Mouse (Mus musculus): Measurements from ENCODE around the gene Cryga.

Gene Cryga

DNA sequence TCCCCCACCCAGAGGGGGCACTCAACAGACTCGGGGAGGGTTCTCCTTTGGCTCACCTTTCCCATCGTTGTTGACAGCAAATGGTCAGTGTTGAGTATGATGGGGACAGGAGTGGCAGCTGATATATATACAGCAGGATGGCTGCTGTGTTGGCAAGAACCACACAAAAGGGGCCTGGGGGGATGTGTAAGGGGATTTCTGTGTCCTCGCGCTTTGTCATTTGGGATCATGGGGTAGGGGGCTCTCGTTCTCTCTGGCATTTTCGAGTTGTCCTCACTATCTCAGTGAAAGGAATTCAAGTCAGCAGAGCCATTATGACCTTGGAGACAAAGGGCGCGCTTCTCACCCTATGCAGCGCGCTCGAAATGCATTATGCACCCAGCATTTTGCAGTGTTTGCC is at the start of gene Cryga:
TSS of gene Cryga (minus strand) at position 101 of the 400 bp plus-strand sequence.
- no peak for DNase-seq (ENCODE audit: low spot score)

GRCm38 (mm10) chr1:65147971-65148370 is 44.8 kb upstream of the Cryga start:
- no peak for DNase-seq (ENCODE audit: low spot score)

DNA sequence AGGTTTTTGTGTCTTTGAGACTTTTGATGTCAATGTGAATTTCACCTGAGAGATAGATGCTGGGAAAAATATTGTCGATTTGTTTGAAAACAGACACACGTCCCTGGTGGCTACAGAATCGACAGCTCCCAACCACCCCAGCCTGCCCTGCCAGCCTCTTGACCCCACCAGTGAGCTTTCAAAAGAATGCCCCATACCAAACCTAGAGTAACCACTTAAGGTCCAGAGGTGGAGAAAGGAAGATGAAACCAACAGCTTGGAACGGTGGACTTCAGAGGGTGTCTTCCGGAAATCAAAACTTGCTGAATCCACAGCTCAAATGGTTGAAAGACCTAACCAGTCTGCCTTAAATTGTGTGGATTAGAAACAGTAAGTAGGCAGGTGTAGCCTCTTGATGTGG is 44.2 kb upstream of the Cryga start:
- DNase-seq (ENCODE audit: low spot score), result no peak

GRCm38 (mm10) chr1:65146601-65147000 is 43.4 kb upstream of the Cryga start:
- no peak for DNase-seq (ENCODE audit: low spot score)

DNA sequence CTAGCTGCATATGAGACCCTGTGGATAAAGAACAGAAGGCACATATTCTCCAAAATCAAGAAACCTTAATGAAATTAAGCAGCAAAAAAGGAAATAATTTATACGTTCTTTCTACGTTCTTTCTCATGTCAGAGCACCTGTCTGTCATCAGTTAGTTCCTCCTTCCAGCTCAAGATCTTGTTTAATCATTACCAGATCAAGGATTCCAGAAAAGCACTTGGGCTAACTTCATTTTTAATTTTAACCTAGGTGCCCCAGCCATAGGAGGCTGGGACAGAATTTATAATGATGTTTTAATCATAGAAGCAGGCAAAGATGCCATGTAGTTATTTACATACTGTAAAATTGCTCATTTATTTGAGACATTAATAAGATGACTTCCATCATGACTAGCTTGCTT is 41.6 kb upstream of the Cryga start:
- DNase-seq (ENCODE audit: low spot score), result no peak

DNA sequence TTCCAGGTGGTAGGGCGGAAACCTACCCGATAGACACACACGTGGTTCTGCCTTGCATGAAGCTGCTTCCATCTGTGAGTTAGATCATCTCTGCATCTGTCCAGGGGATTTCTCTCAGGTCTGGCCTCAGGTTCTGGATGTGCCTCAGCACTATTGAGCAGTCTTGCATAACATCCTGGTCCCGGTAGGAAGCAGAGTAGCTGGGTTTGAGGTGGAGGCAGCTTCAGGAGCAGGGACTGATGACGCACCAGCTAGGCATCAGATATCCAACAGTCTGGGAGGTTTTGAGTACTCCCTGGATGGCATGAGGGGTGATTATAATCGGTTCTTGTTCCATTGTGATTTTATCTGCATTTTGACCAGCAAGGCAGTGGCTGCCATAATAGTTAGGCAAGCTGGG is 34.4 kb upstream of the Cryga start:
- no peak for DNase-seq (ENCODE audit: low spot score)

DNA sequence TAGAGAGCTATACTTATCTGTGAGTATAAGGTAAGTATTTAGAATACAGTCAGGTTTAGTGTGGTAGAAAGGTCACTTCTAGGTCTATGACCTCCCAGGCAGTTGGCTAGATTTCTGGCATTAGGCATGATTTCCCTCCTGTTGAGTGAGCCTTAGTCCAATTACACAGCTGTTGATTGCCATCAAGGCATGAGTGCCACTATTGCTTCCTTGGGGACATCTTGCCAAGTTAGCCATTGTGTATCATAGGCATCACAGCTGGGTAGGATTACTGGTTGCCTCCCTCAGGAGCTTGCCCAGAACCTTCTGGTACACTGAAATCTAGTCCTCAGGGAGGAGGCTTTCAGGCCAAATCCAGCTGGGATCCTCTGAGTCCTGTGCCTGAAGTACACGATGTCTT is 29.7 kb upstream of the Cryga start:
- no peak for DNase-seq (ENCODE audit: low spot score)

DNA sequence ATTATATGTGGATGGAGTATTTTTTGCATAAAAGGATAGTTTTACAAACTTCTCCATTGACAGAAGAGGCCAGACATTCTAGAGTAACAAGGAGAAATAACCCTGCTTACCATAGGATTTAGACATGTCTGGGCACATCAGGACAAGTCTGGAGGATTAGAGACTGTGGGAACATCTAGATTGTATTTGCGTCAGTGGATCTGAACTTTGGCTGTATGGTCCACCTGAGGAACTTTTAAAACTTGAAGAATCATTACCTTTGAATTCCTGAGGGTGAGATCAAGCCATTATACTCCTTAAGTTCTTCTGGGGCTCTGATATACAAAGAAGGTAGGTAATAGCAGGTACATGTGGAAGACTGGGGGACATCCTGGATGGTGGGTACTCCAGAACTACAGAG is 28.5 kb upstream of the Cryga start:
- no peak for DNase-seq (ENCODE audit: low spot score)

DNA sequence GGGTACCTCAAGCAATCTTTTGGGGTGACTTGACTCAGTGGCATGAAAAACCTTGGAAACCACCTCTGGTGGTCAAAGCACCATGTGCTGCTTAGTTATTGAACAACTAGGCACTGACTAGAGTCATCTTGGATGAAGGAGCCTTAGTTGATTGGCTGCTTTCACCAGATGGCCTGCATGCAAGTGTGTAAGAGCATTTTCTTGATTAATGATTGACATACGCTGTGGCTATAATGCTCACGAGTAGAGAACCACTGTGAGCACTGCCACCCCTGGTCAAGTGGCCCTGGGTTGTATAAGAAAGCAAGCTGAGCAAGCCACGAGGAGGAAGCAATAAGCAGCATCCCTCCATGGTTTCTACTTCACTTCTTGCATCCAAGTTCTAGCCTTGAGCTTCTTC is 27.1 kb upstream of the Cryga start:
- peak; percentile 60 for DNase-seq (ENCODE audit: low spot score)

- peak; percentile 55 for DNase-seq (ENCODE audit: low spot score)
Observed at GRCm38 (mm10) chr1:65129634-65130180, 26.5 kb upstream of the Cryga start.

- DNase-seq (ENCODE audit: low spot score), result no peak
Observed at GRCm38 (mm10) chr1:65122574-65123372, 19.6 kb upstream of the Cryga start, which contains the start of gene D630023F18Rik. D630023F18Rik (minus strand) TSS chr1:65123214.

GRCm38 (mm10) chr1:65119438-65119837 is 16.3 kb upstream of the Cryga start, which contains the start of gene Gm28845:
Gm28845 (minus strand) TSS chr1:65119558.
- no peak for DNase-seq (ENCODE audit: low spot score)

DNA sequence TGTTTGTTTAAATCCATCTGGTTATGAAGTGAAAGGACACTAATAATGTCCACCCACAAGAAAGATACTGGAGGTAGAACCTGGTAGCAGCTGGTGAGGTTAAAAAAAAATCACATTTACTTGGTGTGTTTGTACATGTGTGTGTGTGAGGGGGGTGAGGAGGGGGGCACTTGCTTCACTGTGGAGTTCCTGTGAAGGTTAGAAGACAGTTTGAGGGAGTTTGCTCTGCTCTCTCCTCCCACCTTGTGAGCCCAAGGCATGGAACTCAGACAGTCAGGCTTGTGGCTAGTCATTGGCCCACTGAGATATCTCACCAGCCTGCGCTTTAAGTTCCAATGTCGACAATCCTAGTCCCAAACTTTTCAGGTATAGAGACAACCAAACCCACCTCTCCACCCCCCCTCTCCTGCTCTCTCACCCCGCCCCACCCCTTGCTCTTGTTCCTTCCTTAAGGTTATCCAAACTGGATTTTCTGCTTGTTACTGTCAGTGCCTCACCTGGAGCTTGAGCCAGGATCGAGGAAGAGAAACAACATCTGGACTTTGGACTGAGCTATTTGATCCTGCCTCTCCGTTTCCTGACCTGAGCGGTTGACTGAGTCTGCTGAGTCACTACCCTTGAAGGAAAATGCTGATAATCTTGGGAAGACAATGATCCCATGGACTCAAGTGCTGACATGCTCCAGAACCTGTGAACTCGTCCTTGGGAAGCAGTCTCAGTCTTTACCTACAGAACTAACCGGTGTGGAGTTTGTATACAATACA is 15.2 kb upstream of the Cryga start:
- DNase-seq (ENCODE audit: low spot score), result peak; percentile 85

GRCm38 (mm10) chr1:65113536-65114172 is 10.5 kb upstream of the Cryga start:
- peak; percentile 57 for DNase-seq (ENCODE audit: low spot score)

DNA sequence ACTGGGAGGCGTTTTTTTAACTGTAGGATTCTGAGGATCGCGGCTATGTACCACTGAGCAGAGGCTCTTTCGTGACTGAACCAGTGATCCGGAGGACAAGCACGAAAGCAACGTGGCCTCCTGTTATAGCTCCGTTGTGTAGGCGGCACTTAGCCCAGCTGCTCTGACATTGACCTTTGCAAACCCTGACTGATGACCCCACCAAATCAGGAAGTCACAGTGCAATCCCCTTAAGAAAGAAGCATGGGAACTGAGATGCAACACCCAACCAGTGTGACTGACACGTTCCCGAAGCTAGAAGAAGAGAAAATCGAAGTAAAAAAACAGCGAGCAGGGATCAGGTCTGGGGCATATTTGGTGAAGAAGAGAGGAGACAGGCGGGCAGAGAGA is 9.6 kb upstream of the Cryga start:
- DNase-seq (ENCODE audit: low spot score), result peak; percentile 15

DNA sequence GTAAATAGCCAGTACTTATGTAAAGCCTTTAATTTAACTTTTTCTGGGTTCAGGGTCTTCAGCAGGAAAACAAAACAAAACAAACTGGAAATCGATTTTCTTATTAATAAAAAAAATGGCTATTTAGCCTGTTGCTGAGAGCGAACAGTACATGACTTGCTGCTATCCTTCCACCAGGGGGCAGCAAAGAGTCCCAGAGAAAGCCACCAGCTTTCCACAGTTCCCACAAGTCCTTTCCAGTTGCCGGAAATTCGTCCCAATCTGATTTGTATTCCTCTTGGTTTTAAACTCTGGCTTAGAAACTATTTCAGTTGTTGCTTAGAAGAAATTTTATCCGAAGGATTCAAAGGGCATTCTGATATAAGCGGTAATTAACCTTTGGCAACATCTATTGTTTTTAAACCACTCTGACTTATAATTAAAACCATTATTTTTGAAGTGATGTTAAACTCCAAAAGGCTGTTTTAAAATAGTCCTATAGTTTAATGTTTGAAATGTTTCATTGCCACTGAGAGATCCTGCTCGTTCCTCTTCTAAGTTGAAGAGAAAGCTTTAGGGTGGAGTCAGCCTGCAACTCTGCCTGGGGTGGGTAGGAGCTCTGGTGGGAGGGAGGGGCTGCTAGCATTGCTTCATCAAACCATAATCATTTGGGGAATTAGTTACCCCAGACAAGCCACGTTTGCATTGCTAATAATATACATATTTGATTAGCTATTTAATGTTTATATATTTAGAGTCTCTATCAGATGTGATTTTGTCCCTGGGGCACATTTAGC is 9.0 kb upstream of the Cryga start:
- peak; percentile 76 for DNase-seq (ENCODE audit: low spot score)

DNA sequence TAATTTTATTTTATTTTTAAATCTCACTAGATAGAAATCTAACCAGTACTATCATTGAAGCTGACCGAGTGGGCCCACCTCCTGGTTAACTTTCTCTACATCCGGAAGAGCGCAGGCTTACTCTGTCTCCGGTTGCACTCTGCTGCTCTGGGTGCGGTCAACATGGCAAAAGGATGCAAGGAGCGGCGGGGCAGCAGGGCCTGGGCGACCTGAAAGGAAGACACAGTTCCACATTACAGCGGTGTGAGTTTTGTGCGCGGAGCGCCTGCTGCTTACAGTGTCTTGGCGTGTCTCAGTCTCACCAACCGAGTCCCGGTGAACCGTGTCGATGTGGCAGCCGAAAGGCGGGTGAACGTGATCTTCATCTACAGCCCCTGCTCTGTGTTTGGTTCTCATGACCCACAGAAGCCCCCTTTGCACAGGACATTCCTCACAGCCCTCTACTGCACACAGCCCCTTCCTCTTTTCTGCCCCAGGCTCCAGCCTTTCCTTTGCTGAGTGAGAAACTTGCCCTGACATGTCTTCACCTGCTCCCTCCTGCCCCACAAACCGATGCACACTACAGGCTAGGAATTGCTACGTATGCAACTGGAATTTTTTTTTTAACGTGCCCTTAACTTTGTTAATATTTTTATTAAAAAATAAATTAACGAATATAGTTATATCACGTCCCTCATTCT is 6.7 kb upstream of the Cryga start:
- DNase-seq (ENCODE audit: low spot score), result no peak

GRCm38 (mm10) chr1:65109196-65109595 is 6.0 kb upstream of the Cryga start:
- DNase-seq (ENCODE audit: low spot score), result no peak

DNA sequence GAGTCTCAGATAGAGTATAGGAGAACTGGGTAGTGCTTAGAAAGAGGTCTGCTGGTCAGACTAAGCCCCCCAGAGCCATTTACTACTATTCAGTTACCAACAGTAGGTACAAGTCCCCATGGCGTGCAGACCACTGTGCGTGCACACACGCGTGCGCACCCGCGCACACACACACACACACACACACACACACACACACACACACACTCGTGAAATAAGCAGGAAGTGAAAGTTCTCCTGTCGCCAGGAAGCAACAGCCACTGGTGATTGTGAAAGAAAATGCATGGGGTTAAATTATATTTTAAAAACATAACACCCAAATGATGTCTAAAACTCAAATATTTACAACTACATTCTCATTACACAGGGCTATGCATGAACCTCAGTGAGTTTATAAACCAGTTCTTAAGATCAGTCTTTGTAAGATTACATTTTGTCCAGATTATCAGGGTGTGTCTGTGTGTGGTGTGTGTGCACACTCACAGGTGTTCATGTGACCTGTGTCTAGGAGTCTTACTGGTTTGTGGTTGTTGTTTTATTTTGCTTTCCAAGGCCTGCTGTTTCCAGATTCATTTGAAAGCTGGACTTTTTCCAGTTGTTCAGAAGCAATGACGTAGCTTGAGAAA is 4.6 kb upstream of the Cryga start:
- no peak for DNase-seq (ENCODE audit: low spot score)

- DNase-seq (ENCODE audit: low spot score), result no peak
Observed at GRCm38 (mm10) chr1:65096953-65097352, 6.2 kb downstream of the Cryga start.

- no peak for DNase-seq (ENCODE audit: low spot score)
Observed at GRCm38 (mm10) chr1:65091566-65091965, 11.6 kb downstream of the Cryga start.

Data from yolk sac, embryonic 10.5 days (tissue).